Mouse (Mus musculus): ENCODE results near the gene Ctrc. TPM values are rescaled to one million over a fixed set of nuclear protein-coding genes. Genes with fewer than 3 reads are reported as not detected.

The Ctrc gene
- polyA plus RNA-seq, 1 experiment = not detected

GRCm38 (mm10) chr4:141878621-141879020 lies 32.5 kb upstream of the Ctrc start:
- Histone ChIP-seq H3K4me3 (replicated peaks; ENCODE audit: extremely low read depth, low read depth, low read length) (no peak overlapping the region), H3K4me1 (ENCODE audit: control insufficient read depth, insufficient read depth, low read length) (peaks cover 3% of the 10 kb centered on the region; the same call in 1 of the 2 replicates)
- no peak for DNase-seq
- TF ChIP-seq POLR2A (IDR thresholded peaks at IDR 0.05; ENCODE audit: borderline replicate concordance, extremely low read depth, low read depth, low read length) (no peak), CTCF (IDR thresholded peaks at IDR 0.05; ENCODE audit: insufficient read depth, low read length) (no peak)
- 30% methylated on average over 7 of the region's 7 CpGs for WGBS

DNA sequence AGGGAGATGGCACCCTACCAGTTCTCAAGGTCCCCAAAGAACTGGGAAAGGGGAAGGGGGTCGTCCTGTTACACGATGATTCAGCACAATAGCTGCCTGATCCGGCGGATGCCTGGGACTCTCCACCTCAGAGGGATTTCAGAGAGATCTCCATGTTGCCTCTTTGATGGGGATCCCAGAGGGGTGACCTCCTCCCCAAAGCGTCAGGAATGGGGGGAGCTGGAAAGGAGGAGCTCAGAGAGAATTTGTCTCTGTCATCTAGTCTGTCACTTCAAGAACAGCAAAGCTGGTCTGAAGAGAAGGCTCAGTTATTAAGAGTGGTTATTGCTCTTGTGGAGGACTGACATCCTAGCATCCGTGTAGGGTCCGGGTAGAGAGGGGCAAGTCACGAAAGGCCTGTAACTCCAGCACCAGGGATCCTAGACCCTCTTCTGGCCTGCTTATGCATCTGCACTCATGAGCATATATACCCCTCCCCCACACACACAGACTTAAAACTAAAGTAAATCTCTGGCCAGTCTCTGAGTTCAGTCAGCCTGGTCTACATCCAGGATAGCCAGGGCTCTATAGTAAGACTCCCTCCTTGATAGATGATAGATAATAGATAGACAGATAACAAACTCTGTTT lies 29.4 kb upstream of the Ctrc start:
- DNase-seq = no peak
- no peak overlapping the region for H3K4me3 ChIP-seq (replicated peaks; ENCODE audit: extremely low read depth, low read depth, low read length)

DNA sequence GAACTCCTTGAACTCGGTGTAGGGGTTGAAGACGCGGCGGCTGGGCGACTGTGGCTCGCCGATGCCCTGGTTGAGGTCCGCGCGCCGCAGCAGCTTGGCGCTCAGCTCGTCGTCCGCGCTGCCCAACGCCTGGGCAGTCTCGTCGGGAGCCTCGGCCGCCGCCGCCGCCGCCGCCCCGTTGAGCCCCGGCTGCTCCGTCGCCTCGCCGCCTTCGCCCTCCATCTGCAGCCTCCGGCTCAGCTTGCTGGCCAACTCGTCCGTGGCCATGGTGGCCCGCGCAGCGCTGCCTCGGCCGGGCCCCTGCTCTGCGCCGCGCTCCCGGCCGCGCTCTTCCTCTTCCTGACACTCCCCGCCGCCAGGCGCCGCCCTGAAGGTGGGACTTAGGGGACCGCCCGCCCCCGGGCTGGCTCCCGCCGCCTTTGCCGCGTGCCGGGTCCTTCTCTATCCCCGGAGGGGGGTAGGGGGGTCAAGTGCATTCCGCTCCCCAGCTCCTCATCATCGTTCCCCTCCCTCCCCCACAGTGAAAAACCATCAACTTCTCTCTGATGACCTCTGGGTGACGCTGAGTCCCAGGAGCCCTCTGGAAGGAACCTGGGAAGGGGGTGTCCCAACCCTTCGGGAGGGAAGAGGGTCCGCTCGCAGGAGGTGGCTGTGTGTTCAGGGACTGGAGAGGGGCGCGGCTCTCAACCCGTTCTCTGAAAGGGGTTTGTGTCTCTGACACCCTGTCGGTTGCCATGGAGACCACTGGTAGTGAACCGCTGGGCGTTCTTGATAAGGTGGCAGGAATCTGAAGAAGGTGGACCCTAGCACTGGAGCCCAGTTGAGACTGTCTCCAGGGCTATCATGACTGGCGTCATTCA lies 28.7 kb upstream of the Ctrc start, which contains the start of gene Efhd2:
Gene Efhd2, minus strand, starts transcription at position 320 of the 860 bp plus-strand sequence.
- peak; percentile 84 for DNase-seq
- Histone ChIP-seq H3K4me3 (replicated peaks; ENCODE audit: extremely low read depth, low read depth, low read length) (peak within 1 kb of the TSS; percentile 92), H3K4me1 (ENCODE audit: control insufficient read depth, insufficient read depth, low read length) (peaks cover 4% of the 10 kb centered on the region)
- TF ChIP-seq CTCF (IDR thresholded peaks at IDR 0.05; ENCODE audit: insufficient read depth, low read length) (no peak), POLR2A (IDR thresholded peaks at IDR 0.05; ENCODE audit: borderline replicate concordance, extremely low read depth, low read depth, low read length) (peak; percentile 88)
- under 1% methylated on average over 72 of the region's 73 CpGs for WGBS

More for the DNA sequence above, 29.4 kb upstream of the Ctrc start:
- H3K4me1 ChIP-seq (ENCODE audit: control insufficient read depth, insufficient read depth, low read length) = peaks cover 3% of the 10 kb centered on the region
- no peak for TF ChIP-seq CTCF (IDR thresholded peaks at IDR 0.05; ENCODE audit: insufficient read depth, low read length)
- TF ChIP-seq POLR2A (IDR thresholded peaks at IDR 0.05; ENCODE audit: borderline replicate concordance, extremely low read depth, low read depth, low read length) = no peak
- 27% methylated on average over 8 of the region's 8 CpGs for WGBS

DNA sequence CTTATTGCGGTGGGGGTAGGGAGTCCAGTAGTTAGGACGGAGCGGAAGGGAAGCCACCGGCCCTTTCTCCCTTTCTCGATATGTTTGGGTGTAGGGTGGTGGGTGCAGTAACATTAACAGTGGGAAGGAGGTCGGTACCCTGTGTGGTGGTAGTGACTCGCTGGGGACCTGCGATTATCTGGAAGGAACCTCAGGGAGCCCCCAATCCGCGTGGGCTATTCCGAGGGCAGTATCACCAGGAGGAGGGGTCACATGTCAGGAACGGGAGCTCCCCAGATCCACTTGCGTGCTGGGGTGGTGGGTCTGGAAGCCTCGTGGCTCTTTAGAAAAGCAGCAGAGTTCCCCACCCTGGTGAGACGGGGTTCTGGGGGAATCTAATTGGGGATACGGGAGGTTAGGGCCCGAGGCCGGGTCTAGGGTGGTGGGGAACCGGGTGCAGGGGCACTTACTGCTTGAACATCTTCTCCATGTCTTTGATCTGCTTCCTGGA lies 28.0 kb upstream of the Ctrc start:
- under 1% methylated on average over 19 of the region's 19 CpGs for WGBS
- DNase-seq = no peak

DNA sequence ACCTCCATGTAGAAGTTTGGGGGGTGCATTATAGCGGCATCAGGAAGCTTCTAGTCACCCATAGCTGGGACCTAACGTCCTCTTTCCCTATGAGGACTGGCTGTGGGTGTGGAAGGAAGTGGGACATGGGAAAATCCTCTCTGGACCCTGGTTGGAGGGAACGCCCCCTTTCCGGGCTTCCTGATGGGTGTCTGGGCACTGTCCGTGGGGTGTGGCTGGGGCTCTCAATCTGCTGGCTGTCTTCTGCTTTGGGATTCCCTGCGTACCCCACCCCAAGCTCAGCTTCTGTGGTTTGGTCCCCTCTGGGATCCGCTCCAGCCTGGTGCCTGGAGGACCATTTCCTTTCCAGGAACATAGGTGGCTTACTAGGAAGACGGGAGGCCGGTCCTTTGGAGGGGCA lies 26.8 kb upstream of the Ctrc start:
- DNase-seq = no peak
- 35% methylated on average over 9 of the region's 9 CpGs for WGBS
- Histone ChIP-seq H3K4me1 (ENCODE audit: control insufficient read depth, insufficient read depth, low read length) (peaks cover 7% of the 10 kb centered on the region), H3K4me3 (replicated peaks; ENCODE audit: extremely low read depth, low read depth, low read length) (peak overlapping the region; percentile 42)
- TF ChIP-seq CTCF (IDR thresholded peaks at IDR 0.05; ENCODE audit: insufficient read depth, low read length) = no peak
- TF ChIP-seq POLR2A (IDR thresholded peaks at IDR 0.05; ENCODE audit: borderline replicate concordance, extremely low read depth, low read depth, low read length) = no peak

More for the DNA sequence above, 28.0 kb upstream of the Ctrc start:
- TF ChIP-seq CTCF (IDR thresholded peaks at IDR 0.05; ENCODE audit: insufficient read depth, low read length) (no peak), POLR2A (IDR thresholded peaks at IDR 0.05; ENCODE audit: borderline replicate concordance, extremely low read depth, low read depth, low read length) (no peak)
- peak overlapping the region; percentile 92 for H3K4me3 ChIP-seq (replicated peaks; ENCODE audit: extremely low read depth, low read depth, low read length)
- H3K4me1 ChIP-seq (ENCODE audit: control insufficient read depth, insufficient read depth, low read length) = peaks cover 7% of the 10 kb centered on the region

DNA sequence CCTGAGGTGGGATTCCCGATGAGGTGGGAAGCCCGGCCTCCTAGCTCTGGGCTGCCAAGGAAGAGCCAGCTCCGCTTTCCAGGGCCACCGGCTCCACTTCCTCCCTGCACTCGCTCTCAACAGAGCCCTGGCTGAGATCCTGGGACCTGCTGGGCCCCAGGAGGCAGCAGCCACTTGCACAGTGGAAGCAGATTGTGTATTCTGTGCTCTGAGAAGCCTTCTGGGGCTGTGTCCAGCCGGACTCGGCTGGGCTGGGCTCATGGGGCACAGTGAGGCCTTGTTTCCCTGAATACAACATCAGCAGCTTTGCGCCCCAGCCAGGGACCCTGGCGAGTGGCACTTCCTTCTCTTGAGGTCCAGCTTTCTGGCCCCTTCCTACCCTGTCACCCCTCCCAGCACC lies 25.8 kb upstream of the Ctrc start:
- TF ChIP-seq CTCF (IDR thresholded peaks at IDR 0.05; ENCODE audit: insufficient read depth, low read length) (no peak), POLR2A (IDR thresholded peaks at IDR 0.05; ENCODE audit: borderline replicate concordance, extremely low read depth, low read depth, low read length) (no peak)
- Histone ChIP-seq H3K4me1 (ENCODE audit: control insufficient read depth, insufficient read depth, low read length) (peaks cover 17% of the 10 kb centered on the region), H3K4me3 (replicated peaks; ENCODE audit: extremely low read depth, low read depth, low read length) (peak overlapping the region; percentile 7)
- WGBS = 38% methylated on average over 9 of the region's 9 CpGs
- peak; percentile 28 for DNase-seq

GRCm38 (mm10) chr4:141871333-141871725 lies 25.2 kb upstream of the Ctrc start:
- Histone ChIP-seq H3K4me3 (replicated peaks; ENCODE audit: extremely low read depth, low read depth, low read length) (no peak overlapping the region), H3K4me1 (ENCODE audit: control insufficient read depth, insufficient read depth, low read length) (peaks cover 22% of the 10 kb centered on the region)
- no peak for TF ChIP-seq POLR2A (IDR thresholded peaks at IDR 0.05; ENCODE audit: borderline replicate concordance, extremely low read depth, low read depth, low read length)
- TF ChIP-seq CTCF (IDR thresholded peaks at IDR 0.05; ENCODE audit: insufficient read depth, low read length) = no peak
- DNase-seq = no peak
- 80% methylated on average over 3 of the region's 3 CpGs for WGBS

GRCm38 (mm10) chr4:141870666-141871332 lies 24.6 kb upstream of the Ctrc start:
- H3K4me1 ChIP-seq (ENCODE audit: control insufficient read depth, insufficient read depth, low read length) = peaks cover 22% of the 10 kb centered on the region
- peak; percentile 56 for DNase-seq
- WGBS = 58% methylated on average over 11 of the region's 11 CpGs
- no peak overlapping the region for H3K4me3 ChIP-seq (replicated peaks; ENCODE audit: extremely low read depth, low read depth, low read length)
- TF ChIP-seq CTCF (IDR thresholded peaks at IDR 0.05; ENCODE audit: insufficient read depth, low read length) (no peak), POLR2A (IDR thresholded peaks at IDR 0.05; ENCODE audit: borderline replicate concordance, extremely low read depth, low read depth, low read length) (no peak)
